Mouse (Mus musculus) lung, adult 2 months (tissue): ENCODE data around the gene Nhlrc4. TPM values are rescaled to one million over a fixed set of nuclear protein-coding genes. Genes with fewer than 3 reads are reported as not detected.

Experiments
- DNase-seq: peaks from one replicate; pipeline ENCODE4 v3.0.0; 2022
- H3K4me1 ChIP-seq: fragments of 200-500 bp; 2 replicates; pipeline ENCODE4 v1.6.1; 2011; ENCODE audit warnings: low read length; ENCODE audit not compliant: control insufficient read depth, insufficient read depth
- H3K4me3 ChIP-seq: fragments of 200-500 bp; replicated peaks from 2 replicates; pipeline ENCODE3; 2011; ENCODE audit warnings: low read depth, mild to moderate bottlenecking, control low read depth, low read length; ENCODE audit errors: extremely low read depth
- CTCF ChIP-seq: fragments of 200-500 bp; IDR thresholded peaks from 2 replicates; pipeline ENCODE4 v1.5.1; 2011; ENCODE audit warnings: mild to moderate bottlenecking, low read length, control low read depth; ENCODE audit not compliant: insufficient read depth
- POLR2A ChIP-seq: fragments of 200-500 bp; IDR thresholded peaks from 2 replicates; pipeline ENCODE4 v1.6.1; 2011; ENCODE audit warnings: low read depth, mild to moderate bottlenecking, control low read depth, low read length, borderline replicate concordance; ENCODE audit errors: extremely low read depth
- WGBS: fragments of 180-500 bp; shearing (Covaris S2); methylation state at CpG from one replicate; pipeline ENCODE4 v1.1.7; 2018; 5-methylcytosine and 5-hydroxymethylcytosine counted together
- polyA plus RNA-seq: library from polyadenylated mRNA; depleted of rRNA; stranded (reverse); fragments of >200 nt; gene quantifications from 2 replicates; pipeline ENCODE4 v1.2.3, GENCODE M21; 2012

The Nhlrc4 gene
- polyA plus RNA-seq, 1 experiment, result 37.5 TPM

DNA sequence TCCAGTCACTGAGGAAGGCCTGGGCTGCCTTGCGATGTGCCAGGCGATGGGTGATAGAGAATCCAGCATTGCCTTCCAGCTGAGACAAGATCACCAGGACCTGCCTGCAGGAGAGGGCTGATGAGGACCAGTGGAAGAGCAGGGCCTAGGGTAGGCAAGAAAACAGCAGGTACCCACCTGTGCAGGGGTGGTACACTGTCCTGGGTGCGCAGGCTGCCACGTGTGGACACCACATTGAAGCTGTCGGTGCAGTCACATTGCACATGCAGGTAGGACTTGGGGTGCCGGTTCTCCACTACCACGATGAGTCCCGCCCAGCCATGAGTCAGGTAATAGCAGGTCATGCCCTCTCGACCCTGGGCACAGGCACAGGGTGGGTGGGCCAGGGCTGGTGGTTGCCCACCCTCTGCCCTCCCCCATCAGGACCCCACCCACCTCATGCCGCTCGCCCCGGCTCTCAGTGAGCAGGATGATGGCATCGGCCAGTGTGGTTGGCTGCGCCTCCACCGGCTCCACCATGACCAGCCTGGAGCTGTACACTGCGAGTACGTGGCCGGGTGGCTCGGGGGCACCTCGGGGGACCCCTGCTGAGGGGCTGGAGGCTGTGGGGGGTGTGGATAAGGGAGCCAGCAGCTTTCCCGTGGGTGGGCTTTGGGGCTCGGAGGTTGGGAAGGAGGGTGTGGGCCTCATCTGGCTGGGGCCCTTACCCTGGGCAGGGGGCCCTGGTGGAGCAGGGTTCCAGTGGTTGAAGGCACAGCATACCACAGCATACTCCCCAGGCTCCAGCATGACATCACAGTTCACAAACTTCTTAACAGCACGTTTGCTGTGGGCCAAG lies 15.1 kb upstream of the Nhlrc4 start:
- WGBS, result 91% methylated on average over 23 of the region's 23 CpGs
- H3K4me3 ChIP-seq, result no peak overlapping the region
- DNase-seq, result no peak
- no peaks in the 10 kb centered on the region for H3K4me1 ChIP-seq
- TF ChIP-seq POLR2A (no peak), CTCF (no peak)

DNA sequence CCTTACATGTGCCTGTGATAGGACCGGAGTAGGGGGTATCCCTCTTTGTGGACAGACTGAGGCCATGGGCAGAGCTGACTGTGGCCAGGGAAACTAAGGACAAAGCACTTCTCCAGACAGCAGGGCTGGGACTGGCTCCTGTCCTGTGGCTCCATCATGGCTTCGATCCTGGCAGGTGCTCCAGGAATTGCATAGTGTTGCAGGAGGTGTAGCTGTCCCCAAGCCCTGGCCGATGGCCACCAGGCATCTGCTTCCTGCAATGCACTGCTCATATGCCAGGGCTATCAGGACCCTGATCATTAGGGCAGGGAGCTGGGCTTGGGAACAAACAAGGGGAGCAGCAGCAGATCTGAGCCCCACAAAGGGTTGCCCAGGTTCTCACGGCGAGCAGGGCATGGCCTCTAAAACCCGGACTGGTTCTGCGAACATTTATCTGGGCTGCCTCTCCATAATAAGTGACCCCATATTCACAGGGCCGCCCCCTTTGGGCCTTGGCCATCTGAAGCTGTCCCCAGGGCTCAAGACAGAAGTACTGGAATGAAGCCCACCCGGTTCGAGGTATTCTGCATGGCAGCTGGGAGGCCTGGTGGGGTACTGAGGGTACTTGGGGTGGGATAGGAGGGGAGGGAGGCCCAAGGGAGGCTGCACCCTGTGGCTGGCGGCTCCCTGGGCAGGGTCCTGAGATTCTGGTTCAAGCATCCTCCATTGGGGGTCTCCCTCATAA lies 14.2 kb upstream of the Nhlrc4 start:
- 94% methylated on average over 11 of the region's 11 CpGs for WGBS
- H3K4me1 ChIP-seq, result no peaks in the 10 kb centered on the region
- DNase-seq, result no peak
- TF ChIP-seq CTCF (no peak), POLR2A (no peak)
- H3K4me3 ChIP-seq, result no peak overlapping the region

DNA sequence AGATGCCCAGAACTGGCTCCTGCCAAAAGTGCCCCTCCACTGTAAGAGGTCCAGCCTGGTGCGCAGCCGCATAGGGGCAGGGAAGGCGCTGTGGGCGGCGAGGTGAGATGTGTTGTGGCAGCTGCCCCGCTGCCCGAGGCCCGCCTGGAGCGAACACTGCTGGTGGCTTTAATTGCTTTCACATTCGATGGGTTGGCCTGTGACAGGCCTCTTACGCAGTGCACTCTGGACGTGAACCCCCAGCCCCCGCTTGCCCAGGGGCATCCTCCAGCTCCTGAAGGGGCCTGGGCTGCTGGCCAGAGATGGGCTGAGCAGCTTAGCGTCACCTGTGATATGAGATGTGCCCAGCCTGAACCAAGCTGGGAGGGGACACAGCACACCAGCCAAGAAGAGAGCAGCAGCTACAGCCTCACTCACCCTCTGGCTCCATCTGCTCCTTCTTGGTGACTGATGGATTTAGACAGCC lies 12.9 kb upstream of the Nhlrc4 start:
- no peak for DNase-seq
- Histone ChIP-seq H3K4me1 (no peaks in the 10 kb centered on the region), H3K4me3 (no peak overlapping the region)
- TF ChIP-seq CTCF, result no peak
- no peak for TF ChIP-seq POLR2A
- 87% methylated on average over 14 of the region's 14 CpGs for WGBS

DNA sequence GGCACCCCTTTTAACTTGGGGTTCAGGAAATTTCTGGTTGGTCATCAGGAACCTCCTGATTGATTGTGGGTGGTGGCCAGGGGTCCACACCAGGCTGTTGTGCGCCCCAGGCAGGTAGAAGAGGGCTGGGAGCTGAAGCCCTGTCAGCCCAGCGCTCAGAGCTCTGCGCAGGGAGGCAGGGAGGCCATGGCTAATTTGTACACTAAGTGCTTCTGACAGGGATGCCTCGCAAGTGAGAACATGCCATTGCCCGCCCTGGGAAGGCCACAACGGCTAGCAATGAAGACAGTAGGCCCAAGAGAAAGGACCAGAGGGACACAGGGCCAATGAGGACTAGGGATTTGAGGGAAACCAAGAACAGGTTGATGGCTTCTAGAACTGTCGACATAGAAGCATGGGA lies 11.9 kb upstream of the Nhlrc4 start:
- Histone ChIP-seq H3K4me3 (no peak overlapping the region), H3K4me1 (no peaks in the 10 kb centered on the region)
- DNase-seq, result no peak
- no peak for TF ChIP-seq POLR2A
- no peak for TF ChIP-seq CTCF
- 86% methylated on average over 7 of the region's 7 CpGs for WGBS

DNA sequence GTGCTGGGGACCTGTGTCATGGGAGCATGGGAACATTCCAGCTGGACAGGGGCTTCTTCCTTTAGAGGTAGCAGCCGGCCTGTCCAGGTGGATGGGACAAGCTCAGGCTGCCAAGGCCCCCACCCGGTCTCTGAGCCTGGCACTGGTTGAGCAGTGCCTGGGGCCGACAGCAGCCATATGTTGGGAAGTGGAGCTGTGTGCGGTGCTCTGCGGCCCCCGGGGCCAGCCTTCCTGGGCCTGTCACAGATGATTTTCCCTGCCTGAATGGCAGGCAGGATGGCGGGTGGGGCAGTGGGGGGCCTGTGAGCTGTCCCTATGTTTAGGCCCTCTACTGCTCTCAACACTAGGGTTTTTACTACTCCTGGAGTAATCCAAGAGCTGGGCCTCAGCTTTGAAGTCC lies 11.4 kb upstream of the Nhlrc4 start:
- TF ChIP-seq CTCF, result no peak
- TF ChIP-seq POLR2A, result no peak
- WGBS, result 72% methylated on average over 7 of the region's 7 CpGs
- no peak for DNase-seq

DNA sequence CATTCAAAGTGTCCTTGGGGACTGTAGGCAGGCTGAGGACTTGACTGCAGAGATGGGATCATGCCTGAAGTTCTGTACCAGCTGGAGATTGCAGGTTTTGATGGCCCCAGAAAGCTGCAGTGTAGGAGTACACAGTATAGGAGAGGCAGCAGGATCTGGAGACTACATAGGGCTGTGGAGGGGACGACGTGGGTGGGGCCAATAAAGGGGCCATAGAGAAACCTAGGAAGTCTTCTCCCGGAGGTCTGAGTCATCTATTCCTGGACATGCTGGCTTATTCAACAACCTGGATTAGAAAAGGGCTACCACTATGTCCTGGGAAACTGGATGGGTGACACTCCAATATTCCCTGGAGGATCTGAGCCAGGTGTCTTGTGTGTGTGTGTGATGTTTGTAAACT lies 11.0 kb upstream of the Nhlrc4 start:
- WGBS, result 43% methylated on average over 3 of the region's 3 CpGs
- no peak overlapping the region for H3K4me3 ChIP-seq
- no peak for DNase-seq
- no peak for TF ChIP-seq POLR2A
- no peak for TF ChIP-seq CTCF
- no peaks in the 10 kb centered on the region for H3K4me1 ChIP-seq

More for the DNA sequence above, 11.4 kb upstream of the Nhlrc4 start:
- no peaks in the 10 kb centered on the region for H3K4me1 ChIP-seq
- H3K4me3 ChIP-seq, result no peak overlapping the region

DNA sequence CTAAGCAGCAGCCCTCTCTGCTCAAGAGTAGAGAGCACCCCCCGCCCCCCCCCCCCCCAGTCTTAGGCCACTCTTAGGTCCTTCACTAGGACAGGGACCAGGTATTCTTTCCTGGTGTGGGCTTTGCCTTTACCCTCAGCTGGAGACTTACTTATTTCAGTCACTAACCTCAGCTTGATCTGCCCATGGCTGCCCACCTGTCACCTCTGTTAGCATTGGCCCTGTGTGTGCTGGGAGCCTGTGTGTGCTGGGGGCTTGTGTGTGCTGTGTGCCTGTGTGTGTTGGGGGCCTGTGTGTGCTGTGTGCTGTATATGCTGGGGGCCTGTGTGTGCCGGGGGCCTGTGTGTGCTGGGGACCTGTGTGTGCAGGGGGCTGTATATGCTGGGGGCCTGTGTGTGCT lies 9.9 kb upstream of the Nhlrc4 start:
- TF ChIP-seq CTCF, result no peak
- TF ChIP-seq POLR2A, result no peak
- no peak overlapping the region for H3K4me3 ChIP-seq
- 80% methylated on average over 1 of the region's 2 CpGs for WGBS
- no peak for DNase-seq
- H3K4me1 ChIP-seq, result no peaks in the 10 kb centered on the region

DNA sequence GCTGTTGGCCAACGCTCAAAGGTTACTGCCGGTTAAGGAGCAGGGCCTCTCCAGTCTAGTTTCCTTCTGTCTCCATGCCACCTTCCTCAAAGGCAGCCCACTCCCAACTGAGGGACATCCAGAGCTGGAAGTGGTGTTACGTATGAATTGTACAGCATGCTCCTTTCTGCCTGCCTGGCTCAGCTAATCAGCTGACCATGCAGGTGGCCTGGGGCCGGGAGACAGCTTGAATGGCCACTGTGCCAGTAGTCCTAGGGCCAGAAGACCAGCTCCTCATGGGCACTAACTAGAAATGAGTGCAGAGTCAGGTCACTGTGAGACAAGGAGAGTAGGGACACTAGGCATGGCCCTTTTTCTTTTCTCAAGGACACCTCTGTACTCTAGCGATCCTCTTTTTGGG lies 8.4 kb upstream of the Nhlrc4 start:
- Histone ChIP-seq H3K4me1 (no peaks in the 10 kb centered on the region), H3K4me3 (no peak overlapping the region)
- WGBS, result 81% methylated on average over 5 of the region's 5 CpGs
- TF ChIP-seq CTCF (no peak), POLR2A (no peak)
- no peak for DNase-seq

DNA sequence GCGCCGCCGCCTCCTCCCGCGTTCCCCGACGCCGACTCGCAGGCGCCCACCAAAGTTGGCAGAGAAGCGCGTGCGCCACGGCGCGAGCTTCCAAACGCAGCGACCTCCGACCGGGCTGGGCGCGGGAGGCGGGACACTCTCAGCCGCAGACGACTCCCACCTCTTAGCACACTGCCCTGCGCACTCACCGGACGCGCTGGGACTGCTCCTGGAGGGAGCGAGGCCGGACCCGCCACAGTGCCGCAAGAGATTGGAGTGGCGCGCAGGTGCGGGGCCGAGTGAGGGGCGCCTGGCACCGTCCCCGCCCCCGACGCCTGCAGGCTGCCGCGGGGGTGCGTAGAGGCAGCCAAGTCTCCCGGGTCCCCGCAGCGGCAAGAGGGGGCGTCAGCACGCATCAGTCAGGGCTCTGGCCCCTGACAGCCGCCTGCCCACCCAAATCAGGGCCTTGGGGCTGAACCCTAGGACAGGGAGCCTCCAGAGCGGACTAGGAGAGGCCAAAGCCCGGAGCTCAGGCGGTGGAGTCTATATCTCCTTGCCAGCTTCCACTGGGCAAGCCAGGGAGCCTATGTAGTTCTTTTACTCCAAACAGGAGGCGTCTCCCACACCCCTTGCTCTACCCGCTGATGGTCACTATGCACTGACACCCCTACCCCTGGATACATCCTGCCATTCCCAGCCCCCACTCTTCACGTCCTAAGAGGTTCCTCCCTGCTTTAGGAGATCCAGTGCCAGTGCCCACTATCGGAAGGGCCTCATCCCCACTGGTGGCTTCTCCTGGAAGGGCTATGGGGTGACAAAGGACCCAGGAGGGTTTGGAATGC lies 7.3 kb upstream of the Nhlrc4 start, which contains the start of gene A930017K11Rik:
Gene A930017K11Rik (minus strand): TSS at position 763 of the 821 bp plus-strand sequence.
- Histone ChIP-seq H3K4me1 (no peaks in the 10 kb centered on the region), H3K4me3 (no peak within 1 kb of the TSS)
- no peak for DNase-seq
- TF ChIP-seq POLR2A (no peak), CTCF (no peak)
- WGBS, result 2% methylated on average over 57 of the region's 58 CpGs
